Mouse (Mus musculus) hindbrain, embryonic 12.5 days (tissue): ENCODE measurements at regions not wholly inside any gene's neighbourhood (a gene's known extent, or its start where the extent isn't known, plus 50 kb on each side); places are given as distances from the start of the nearest gene placed in this dataset.

Experiments used
- ATAC-seq: fragments of 200-750 bp; cut with Nextera tagmentation; 2 replicates; pipeline ENCODE4 v1.8.0; 2017; ENCODE audit warnings: moderate TSS enrichment; ENCODE audit not compliant: low FRiP score
- H3K27ac ChIP-seq: fragments of 300-500 bp; sonication (generic); 2 replicates; pipeline ENCODE4 v1.5.1; 2016; ENCODE audit warnings: mild to moderate bottlenecking
- H3K27me3 ChIP-seq: fragments of 300-500 bp; sonication (generic); 2 replicates; pipeline ENCODE4 v1.6.1; 2016; ENCODE audit warnings: mild to moderate bottlenecking
- H3K36me3 ChIP-seq: fragments of 300-500 bp; sonication (generic); 2 replicates; pipeline ENCODE4 v1.6.1; 2016; ENCODE audit warnings: mild to moderate bottlenecking
- H3K4me1 ChIP-seq: fragments of 300-500 bp; sonication (generic); 2 replicates; pipeline ENCODE4 v1.6.1; 2016
- H3K4me2 ChIP-seq: fragments of 300-500 bp; sonication (generic); replicated peaks from 2 replicates; pipeline ENCODE4 v1.6.1; 2016; ENCODE audit warnings: mild to moderate bottlenecking
- H3K4me3 ChIP-seq: fragments of 300-500 bp; sonication (generic); 2 replicates; pipeline ENCODE4 v1.5.1; 2016; ENCODE audit warnings: mild to moderate bottlenecking
- H3K9ac ChIP-seq: fragments of 300-500 bp; sonication (generic); 2 replicates; pipeline ENCODE4 v1.6.1; 2016; ENCODE audit warnings: mild to moderate bottlenecking, moderate library complexity
- H3K9me3 ChIP-seq: fragments of 300-500 bp; sonication (generic); replicated peaks from 2 replicates; pipeline ENCODE4 v1.6.1; 2016; ENCODE audit warnings: mild to moderate bottlenecking
- WGBS: fragments of 180-500 bp; shearing (Covaris S2); methylation state at CpG from one replicate; pipeline ENCODE4 v1.1.7; 2016; 5-methylcytosine and 5-hydroxymethylcytosine counted together

DNA sequence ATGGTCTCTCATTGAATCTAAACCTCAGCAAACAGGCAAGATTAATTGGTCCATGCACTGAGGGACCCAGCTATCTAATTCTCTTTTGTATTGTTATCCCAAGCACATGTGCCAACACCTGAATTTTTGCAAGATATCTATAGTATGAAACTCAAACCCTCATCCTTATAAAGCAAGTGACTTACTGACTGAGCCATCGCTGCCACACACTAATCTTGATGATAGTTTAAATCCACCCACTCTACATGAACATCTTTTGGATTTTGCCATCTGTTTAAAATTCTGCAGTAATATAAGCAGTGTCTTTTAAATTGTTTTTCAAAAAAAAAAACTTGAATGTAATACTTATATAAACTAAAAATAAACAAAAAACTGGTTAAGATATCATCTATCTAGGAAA is 280.9 kb downstream of the Pcdh10 start:
- no peak overlapping the region for H3K27ac ChIP-seq
- 88% methylated on average over 1 of the region's 1 CpGs for WGBS
- ATAC-seq: no peak
- no peaks in the 10 kb centered on the region for H3K27me3 ChIP-seq
- H3K4me3 ChIP-seq: no peak overlapping the region
- H3K9me3 ChIP-seq: no peaks in the 10 kb centered on the region
- H3K4me1 ChIP-seq: no peaks in the 10 kb centered on the region
- H3K4me2 ChIP-seq: no peak overlapping the region
- H3K36me3 ChIP-seq: no peaks in the 10 kb centered on the region
- H3K9ac ChIP-seq: no peak overlapping the region

- Histone ChIP-seq H3K4me2 (no peak overlapping the region), H3K9ac (no peak overlapping the region), H3K36me3 (no peaks in the 10 kb centered on the region), H3K27me3 (no peaks in the 10 kb centered on the region), H3K27ac (no peak overlapping the region), H3K4me3 (no peak overlapping the region), H3K4me1 (no peaks in the 10 kb centered on the region), H3K9me3 (no peaks in the 10 kb centered on the region)
- ATAC-seq: 0 out of 2 replicates have a peak, but pooled peaks have one; percentile 26
Observed at GRCm38 (mm10) chr3:45670434-45670833, 292.2 kb downstream of the Pcdh10 start.

- Histone ChIP-seq H3K36me3 (no peaks in the 10 kb centered on the region), H3K9ac (no peak overlapping the region), H3K4me2 (no peak overlapping the region), H3K9me3 (no peaks in the 10 kb centered on the region), H3K27me3 (no peaks in the 10 kb centered on the region), H3K27ac (no peak overlapping the region), H3K4me1 (no peaks in the 10 kb centered on the region), H3K4me3 (no peak overlapping the region)
- WGBS: 88% methylated on average over 6 of the region's 6 CpGs
- no peak for ATAC-seq
Observed at GRCm38 (mm10) chr3:45677672-45678071, 299.5 kb downstream of the Pcdh10 start.

- no peak overlapping the region for H3K4me3 ChIP-seq
Observed at GRCm38 (mm10) chr3:45681410-45681809, 303.2 kb downstream of the Pcdh10 start.

GRCm38 (mm10) chr3:45707891-45708290 is 329.7 kb downstream of the Pcdh10 start:
- Histone ChIP-seq H3K4me3 (no peak overlapping the region), H3K9ac (no peak overlapping the region), H3K36me3 (no peaks in the 10 kb centered on the region), H3K4me1 (no peaks in the 10 kb centered on the region), H3K27me3 (no peaks in the 10 kb centered on the region), H3K27ac (no peak overlapping the region), H3K9me3 (no peaks in the 10 kb centered on the region), H3K4me2 (no peak overlapping the region)
- 71% methylated on average over 1 of the region's 1 CpGs for WGBS
- ATAC-seq: no peak

More at GRCm38 (mm10) chr3:45681410-45681809, 303.2 kb downstream of the Pcdh10 start:
- Histone ChIP-seq H3K27ac (no peak overlapping the region), H3K4me1 (no peaks in the 10 kb centered on the region), H3K9me3 (no peaks in the 10 kb centered on the region), H3K36me3 (no peaks in the 10 kb centered on the region), H3K9ac (no peak overlapping the region), H3K4me2 (peak overlapping the region; percentile 31), H3K27me3 (no peaks in the 10 kb centered on the region)
- ATAC-seq: no peak
- 3% methylated on average over 12 of the region's 12 CpGs for WGBS
